Mouse (Mus musculus) spleen, embryonic (tissue): Measurements from ENCODE around the gene Ager.

Source experiments
- CTCF ChIA-PET: fragments of 350-600 bp; sonication (Branson Sonifier 250); formaldehyde crosslinking; loops from one replicate; lab custom pipeline; 2022; lab: Charles Lee

Gene Ager

DNA sequence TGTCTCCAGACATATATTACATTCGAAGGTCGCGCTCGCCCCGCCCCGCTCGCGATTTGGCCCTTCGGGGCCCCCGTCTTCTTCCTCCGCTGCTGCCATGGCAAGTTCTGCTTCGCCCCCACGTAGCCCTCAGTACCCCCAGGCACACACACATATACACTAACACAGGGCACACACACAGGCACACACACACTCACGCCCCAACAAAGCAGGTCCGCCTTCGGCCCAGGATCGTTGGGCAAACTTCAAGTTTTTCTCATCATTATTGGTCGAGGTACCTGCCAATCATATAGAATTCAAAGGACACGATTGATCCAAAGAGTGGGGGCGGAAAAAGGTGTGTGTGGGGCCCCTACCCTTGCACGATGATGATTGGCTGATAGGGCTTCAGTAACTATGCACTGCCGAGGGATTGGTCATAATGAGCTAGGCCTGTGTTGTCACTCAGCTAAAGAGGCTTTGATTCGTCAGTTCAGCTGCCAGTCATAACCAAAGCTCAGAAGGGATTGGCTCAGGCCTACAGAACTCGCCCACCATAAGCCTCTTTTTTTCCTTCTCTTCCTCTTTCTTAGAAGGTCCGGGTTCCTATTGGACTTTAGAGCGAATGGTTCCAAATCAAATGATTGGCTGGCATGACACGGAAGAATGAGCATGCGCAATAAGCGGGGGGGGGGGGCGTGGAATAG is 5.9 kb downstream of the Ager start, which contains the start of gene Rnf5:
TSS of gene Rnf5 (minus strand) at position 316 of the 686 bp plus-strand sequence.
- CTCF ChIA-PET = interaction anchor here (2.1 kb wide), 1 partner anchor 15 kb away, joined by 4 read pairs; no protein-coding TSS in a partner anchor

DNA sequence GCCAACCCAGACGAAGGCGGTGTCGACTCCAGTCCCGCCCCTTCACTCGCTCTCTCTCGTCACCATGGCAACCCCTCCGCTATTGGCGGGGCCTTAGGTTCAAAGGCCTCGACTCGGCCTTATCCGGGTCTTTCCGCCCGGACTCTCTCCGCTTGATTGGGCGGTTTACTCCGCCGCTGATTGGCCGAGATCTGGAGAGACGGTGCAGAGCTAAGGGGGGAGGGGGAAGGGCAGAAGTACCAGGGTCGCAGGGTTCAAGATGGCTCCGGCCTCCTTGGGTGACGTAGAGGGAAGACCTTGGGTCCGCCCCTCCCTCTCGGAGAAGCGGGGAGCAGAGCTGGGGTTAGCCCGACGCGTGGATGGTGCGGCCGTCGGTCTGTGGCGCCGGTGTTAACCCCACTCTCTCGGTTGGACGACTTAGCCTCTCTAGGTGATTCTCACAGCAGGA is 6.4 kb downstream of the Ager start, which contains the start of gene Agpat1:
TSS of gene Agpat1 (plus strand) at position 202 of the 448 bp plus-strand sequence.
- CTCF ChIA-PET = interaction anchor here (2.1 kb wide), 1 partner anchor 16 kb away, joined by 4 read pairs; no protein-coding TSS in a partner anchor

DNA sequence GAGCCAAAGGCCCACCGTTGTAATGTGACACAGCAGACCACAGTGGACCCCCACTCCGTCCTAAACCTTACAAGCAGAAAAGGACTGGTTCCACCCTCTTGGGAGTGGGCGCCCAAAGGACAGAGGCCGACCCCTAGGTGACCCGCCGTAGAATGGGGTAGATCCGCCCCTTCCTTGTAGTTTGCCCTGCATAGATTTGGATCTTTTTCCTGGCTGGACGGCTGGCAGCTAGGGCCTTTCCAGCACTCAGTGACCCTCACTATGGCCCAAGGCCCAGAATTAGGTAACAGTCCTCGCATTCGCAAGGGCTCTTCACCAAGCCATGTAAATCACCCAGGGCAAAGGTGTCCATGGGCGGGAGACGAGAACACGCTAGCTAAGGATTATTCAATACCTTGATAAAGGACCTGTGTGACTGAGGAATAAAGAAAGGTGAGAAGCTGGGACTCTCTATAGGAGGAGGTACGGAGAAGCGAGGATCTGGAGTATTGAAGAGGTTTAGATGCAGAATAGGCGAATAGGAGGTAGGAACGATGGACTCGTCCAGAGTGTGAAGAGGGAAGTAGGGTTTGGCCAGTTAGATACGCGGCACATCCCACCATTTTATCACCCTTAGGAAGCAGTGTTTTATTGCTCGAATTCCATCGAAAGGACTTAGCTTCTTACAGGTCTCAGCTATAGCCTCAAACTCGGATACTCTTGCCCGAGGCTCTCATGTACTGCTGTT is 7.0 kb downstream of the Ager start:
- CTCF ChIA-PET = interaction anchor here (0.6 to 0.7 kb wide), 2 partner anchors 16 to 532 kb away, joined by 3 to 12 read pairs; no protein-coding TSS in a partner anchor

DNA sequence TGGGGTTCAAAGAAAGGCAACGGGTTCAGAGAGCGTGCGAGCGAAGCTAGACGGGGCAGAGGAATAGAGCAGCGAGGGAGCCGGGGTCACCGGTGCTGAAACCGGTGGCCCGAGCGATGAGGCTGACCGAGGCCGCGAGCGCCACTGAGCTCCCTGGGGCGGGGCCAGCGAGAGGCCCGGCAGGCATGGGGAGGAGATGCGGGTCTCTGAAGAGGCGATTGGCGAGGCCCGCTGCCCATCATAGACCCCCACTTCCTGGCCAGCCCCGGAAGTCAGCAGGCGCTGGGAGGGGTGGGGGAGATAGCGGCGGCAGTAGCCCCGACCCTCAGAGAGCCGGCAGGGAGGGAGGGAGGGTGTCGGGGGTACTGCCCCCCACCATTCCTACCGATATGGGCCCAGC is 7.9 kb downstream of the Ager start:
- CTCF ChIA-PET = no interaction called here

DNA sequence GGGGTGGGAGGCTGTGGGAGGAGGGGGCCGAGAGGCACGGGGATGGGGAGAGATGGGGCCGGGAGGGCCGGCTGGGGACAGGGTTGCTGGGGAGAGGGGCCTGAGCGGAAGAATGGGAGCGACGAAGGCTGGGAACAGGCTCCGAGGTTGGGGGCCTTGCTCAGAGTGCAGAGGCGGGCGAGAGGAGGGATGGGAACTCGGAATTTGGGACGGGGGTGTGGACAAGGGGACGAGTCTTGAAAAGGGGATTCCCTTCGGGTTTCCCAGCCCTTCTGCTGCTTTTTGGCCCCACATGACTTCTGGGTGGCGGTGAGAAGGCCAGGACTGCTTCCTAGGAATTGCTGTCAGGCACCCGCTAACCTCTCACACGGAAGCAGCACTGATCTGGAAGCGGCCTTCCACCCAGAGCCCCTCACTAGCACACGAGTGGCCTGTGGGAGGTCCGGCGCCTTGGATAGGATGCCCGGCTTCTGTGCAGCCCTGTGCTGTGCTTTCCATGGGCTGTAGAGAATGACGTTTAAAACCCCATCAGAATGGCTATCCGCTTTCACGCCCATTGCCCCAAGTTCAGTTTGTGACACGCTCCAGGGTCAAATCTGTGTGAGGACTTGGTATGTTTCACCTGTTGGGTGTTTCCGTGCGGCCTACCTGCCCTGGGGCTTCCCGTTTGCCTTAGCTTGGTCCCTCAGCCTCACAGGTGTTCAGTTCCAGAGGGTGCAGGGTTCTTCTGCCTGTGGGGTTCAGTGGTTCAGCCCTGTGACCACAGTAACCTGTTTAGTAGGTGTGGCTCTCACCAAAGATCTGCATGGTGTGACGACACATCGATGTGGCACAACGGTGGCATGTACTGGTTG is 8.8 kb downstream of the Ager start:
- CTCF ChIA-PET = no interaction called here

DNA sequence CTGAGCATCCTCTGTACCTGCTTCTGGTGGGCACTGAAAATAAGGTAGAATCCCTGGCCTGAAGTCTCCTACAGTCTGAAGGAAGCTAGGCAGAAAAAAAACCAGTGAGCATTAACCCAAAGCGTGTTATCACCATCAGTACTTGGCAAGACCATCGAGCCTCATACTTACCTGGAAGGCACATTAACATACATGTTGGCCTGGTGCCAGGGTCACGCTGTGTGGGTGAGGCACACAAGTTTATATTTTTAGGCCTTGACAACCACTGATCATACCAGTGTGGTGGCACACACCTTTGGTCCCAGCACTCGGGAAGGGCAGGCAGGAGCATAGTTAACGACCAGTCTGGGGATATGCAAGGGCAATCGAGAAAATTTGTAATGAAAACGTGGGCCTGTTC is 10.3 kb downstream of the Ager start:
- CTCF ChIA-PET = no interaction called here

DNA sequence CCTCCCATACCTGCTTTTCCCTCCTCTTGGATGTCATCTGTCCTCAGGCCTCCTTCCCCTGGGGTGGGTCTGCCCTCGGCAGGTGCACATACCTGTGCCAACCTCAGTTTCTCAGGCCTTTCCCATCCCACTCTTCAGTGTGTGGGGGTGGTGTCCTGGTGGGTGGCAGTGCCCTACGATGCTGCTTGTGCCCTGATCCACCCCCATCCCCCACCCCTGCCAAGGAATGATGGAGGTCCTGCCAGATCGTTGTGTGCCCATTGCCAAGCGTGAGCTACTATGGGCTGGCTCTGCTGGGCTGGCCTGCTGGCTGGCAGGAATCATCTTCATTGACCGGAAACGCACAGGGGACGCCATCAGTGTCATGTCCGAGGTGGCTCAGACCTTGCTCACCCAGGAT is 13.4 kb downstream of the Ager start:
- CTCF ChIA-PET = interaction anchor here (0.6 kb wide), 1 partner anchor 362 kb away, joined by 4 read pairs; no protein-coding TSS in a partner anchor

DNA sequence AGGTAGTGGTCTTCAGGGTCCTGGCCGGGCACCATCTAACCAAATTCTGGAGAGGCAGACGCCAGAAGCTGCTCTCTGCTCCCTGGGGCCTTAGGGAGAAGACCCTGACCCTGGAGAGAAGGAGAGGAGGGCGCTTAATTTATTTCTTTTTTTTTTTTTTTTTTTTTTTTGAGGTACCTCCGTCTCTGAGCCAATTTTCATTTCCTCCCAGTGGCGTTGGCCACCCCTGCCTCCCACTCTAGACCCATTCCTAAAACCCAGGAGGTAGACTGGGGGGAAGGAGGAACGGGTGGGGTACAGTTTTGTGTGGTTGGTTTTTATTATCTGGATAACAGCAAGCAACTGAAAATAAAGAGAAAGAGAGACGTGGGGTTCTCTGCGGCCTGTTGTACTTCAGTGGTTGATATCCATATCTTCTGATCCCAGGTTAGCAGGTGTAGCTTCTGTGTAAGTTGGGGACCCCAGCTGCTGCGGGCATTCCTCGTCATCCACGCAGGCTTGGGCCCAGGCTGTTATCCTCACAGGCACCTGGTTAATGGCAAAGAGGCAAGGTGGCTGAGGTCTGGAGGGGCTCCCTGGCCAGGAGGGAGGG is 15.5 kb downstream of the Ager start:
- CTCF ChIA-PET = interaction anchor here (1.2 kb wide), 1 partner anchor 41 kb away, joined by 6 read pairs; no protein-coding TSS in a partner anchor

DNA sequence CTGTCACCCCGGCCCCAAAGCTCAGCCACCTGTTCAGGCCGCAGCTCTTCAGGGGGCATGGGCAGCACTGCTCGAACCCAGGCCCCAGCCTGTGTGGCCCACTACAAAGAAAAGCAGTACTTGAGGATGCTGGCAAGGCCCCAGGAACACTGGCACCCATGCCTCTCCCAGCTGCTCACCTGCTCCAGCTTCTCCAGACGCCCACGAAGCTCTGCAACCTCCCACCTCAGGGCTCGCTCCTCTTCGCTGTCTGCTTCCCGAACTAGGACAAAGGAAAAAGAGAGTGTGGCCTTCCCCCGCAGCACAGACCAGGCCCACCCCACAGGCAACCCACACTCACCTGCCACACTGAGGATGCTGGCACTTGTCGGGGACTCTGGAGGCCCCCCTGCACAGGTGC is 16.2 kb downstream of the Ager start:
- CTCF ChIA-PET = interaction anchor here (1.2 kb wide), 1 partner anchor 42 kb away, joined by 6 read pairs; no protein-coding TSS in a partner anchor

DNA sequence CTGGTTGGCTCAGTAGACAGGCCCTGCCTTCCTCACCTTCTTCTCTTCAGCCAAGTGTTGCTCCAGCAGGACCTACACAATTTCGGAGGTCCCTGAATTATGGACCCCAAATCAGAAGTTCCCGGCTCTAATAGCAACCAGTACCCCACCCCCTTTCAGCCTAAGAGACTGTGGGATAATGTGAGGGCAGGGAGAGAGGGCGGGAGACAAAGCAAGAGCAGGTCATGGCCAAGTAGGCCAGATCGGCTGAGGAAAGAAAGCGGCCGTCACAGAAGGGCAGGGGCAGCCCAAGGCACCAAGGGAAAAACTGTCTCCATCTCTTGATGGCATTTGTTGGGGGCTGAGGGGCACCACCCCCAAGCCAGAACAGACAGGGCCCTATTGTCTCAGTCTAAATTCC is 18.2 kb downstream of the Ager start, which contains the start of gene Egfl8:
TSS of gene Egfl8 (minus strand) at position 101 of the 400 bp plus-strand sequence.
- CTCF ChIA-PET = no interaction called here

DNA sequence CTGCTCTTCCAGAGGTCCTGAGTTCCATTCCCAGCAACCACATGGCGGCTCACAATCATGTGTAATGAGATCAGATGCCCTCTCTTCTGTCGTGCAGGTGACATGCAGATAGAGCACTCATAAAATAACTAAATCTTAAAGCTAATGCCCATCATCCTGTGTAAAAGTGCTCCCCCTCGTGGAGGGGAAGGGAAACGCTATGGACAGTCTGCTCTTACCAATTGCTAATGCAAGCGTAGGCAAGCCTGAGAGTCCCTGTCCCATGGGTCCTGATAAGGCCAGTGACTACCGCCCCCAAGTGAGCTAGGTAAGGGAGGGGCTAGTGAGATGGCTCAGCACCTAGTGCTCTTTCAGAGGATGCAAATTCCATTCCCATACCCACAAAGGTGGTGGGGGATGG is 21.3 kb downstream of the Ager start:
- CTCF ChIA-PET = interaction anchor here (0.9 kb wide), 1 partner anchor 29 kb away, joined by 3 read pairs; the partner anchor contains the start of gene Gpsm3

DNA sequence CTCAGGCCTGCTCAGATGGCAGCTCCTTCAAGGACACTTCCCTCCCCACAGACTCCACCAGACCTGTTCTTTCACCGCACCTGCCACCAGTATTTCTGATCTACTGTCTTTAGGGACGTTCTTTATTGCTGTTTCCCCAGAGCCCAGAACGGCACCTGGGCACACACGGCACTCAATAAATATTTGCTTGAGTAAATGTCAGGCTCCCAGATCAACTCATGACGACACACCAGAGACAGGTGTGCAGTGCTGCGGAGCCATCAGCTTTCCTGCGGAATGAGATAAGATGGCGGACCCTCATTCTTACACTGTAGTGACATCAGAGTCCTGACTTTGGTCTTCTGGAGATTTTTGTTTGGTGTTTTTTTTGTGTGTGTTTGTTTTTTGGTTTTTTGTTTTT is 23.3 kb downstream of the Ager start:
- CTCF ChIA-PET = interaction anchor here (0.5 to 0.6 kb wide), 3 partner anchors 16 to 582 kb away, joined by 3 to 12 read pairs (median 6); no protein-coding TSS in a partner anchor

DNA sequence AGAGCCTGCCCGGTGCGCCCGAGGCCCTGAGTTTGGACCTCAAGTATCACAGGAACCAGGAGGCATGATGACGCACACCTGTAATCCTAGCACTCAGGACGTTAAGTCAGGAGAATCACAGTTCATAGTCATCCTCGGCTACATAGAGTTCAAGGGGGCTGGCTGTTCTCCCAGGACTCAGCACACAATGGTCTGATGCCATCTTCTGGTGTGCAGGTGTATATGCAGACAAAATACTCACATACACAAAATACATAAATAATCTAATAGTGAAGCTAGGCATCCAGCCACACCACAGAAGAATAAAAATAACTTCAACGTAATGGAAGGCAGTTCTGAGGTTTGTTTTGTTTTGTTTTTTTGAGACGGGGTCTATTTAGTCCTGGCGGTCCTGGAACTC is 25.5 kb downstream of the Ager start:
- CTCF ChIA-PET = no interaction called here

DNA sequence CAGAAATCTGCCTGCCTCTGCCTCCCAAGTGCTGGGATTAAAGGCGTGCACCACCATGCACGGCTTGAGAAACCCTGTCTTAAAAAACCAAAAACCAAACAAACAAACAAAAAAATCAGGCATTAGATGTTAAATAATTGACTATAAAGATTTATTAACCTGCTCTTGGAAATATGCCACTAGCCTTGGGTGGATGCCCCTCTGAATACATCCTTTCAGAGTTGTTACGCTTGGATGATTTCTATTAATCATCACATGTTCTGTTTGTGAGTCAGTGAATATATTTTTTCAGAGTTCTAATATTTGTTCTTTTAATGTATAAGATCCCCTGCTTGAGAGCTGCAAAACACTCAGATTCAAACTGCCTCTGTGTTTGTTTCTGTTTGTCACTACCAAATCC is 27.3 kb downstream of the Ager start:
- CTCF ChIA-PET = no interaction called here

DNA sequence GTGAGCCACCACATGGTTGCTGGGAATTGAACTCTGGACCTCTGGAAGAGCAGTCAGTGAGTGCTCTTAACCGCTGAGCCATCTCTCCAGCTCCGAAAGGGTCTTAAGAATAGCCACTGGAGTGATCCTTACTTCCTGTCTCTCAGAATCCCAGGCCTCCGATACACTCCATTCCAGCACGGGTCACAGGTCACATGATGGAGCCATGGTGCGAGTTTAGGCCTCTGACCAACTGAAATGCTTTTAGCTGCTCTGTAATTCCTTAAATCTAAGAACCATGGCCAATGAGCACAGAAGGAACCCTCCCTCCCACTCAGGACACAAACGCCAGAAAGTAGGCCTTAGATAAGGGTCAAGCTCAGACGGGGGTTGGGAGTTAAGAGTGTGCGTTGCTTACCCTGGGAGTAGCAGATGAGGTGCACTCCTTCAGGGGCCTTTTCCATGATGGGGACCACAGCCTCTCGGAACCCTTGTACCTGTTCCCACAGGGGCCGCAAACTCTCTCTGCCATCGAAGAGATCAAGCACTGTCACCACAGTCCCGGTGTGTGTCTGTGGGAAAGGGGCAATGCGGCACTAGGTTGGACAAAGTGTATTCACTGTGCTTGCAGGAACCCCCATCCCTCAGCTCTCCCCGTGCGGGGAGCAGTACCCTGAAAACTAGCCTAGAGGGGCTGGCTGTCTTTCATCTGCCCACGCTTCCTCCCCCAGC is 28.6 kb downstream of the Ager start:
- CTCF ChIA-PET = no interaction called here

DNA sequence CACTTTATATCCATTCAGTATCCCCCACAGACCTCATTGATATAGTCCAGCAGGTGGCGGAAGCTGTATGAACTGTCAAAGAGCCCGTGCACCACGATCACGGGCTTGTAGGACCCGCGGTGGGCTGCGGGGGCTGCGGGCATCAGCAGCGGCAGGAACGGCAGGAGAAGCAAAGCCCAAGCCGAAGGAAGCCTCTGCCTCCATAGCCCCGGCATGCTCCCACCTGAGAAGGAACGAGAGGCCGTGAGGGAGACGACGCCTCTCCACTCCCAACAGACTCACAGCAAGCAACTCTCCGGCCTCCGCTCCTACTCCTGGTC is 29.1 kb downstream of the Ager start:
- CTCF ChIA-PET = no interaction called here

DNA sequence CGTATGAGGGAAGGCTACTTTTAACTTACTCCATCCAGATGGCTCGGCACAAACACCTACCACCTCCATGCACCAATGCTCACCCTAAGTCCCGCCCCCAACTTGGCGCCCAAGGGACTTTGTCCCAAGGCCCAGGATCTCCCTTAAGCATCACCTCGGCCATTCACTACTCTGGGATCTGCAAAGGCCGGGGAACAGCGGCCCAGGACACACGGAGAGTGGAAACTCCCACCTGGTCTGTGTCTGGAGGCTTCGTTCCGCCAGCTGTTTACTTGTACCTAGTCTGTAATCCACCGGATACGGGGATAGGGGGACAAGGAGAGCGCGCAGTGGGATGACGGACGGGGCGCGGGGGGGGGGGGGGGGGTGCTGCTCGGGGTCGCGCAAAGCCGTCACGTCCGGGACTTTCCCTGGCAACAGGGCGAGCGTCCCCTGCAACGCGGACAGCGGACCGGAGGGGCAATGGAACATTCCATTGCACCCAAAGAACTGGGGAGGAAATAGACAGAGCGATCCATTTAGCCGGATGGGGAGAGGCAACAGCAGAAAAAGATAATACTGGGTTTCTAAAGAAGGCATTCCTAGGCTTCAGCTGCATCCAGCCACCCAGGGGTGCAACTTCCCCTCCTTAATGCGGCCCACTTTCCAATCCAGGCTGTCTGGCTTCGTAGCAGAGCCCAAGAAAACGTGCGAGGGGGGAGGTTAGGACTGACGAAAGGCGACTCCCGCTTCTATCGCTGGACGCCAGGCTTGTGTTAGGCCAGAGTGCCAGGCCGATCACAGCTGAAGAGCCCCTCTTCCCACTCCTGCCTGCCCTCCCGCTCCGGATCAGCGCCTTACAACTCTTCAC is 29.7 kb downstream of the Ager start:
- CTCF ChIA-PET = no interaction called here

DNA sequence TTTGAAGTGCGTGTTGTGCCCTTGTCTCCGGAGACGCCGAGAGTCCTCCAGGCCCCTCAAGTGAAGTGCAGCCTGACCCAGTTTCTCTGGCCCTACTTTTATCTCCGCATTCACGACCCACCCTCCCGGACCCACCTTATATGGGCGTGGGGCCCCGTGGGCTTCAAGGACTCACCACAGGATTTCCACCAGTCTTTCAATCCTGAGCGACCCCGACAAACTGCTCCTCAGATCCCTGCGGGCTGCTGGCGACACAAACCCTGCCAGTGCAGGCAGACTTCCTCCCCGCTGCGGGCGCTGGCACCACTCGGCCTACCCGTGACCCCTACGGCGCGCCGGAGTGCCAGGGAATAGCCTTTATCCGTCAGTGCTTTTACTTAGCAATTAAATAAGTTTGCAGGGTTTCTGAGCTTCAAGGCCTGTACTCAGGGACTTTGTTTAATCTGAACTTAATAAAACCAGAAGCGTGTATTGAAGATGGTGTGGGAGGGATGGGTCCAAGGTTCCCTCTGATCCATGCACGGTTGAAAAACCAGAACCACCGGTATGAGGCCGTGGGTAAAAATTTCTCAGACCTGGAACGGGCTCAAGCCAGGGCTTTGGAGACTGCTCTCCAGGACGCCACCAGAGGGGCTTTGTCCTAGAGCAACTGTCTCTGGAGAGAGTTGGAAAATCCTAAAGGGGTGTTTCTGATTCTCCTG is 30.4 kb downstream of the Ager start, which contains the start of gene Ppt2:
TSS of gene Ppt2 (minus strand) at position 568 of the 701 bp plus-strand sequence.
- CTCF ChIA-PET = interaction anchor here (0.7 kb wide), 2 partner anchors 13 to 855 kb away, joined by 3 to 6 read pairs; no protein-coding TSS in a partner anchor

DNA sequence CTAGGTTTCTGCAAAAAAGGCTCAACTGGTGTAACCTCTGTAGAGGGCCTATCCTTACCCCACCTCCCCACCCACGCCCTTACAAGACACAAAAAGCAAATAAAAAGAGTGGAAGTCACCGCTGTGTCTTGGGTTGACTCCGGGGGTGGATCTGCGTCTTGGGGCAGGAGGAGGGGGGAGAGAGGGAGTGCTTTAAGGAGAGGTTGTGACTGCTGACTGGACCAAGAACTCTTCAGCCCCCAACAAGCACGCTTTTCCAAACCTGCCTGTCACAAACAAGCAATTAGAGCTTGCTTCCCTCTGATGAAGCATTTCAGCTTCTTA is 30.9 kb downstream of the Ager start:
- CTCF ChIA-PET = interaction anchor here (0.7 kb wide), 2 partner anchors 13 to 855 kb away, joined by 3 to 6 read pairs; no protein-coding TSS in a partner anchor
